Mouse (Mus musculus): ENCODE measurements at regions not wholly inside any gene's neighbourhood (a gene's known extent, or its start where the extent isn't known, plus 50 kb on each side); places are given as distances from the start of the nearest gene placed in this dataset.

- no peak for DNase-seq (ENCODE audit: low spot score)
These were observed 264.8 kb upstream of the Sdk2 start for GRCm38 (mm10) chr11:114331579-114332150.

- no peak for DNase-seq (ENCODE audit: low spot score)
These were observed 263.5 kb upstream of the Sdk2 start for GRCm38 (mm10) chr11:114330316-114330715.

- DNase-seq (ENCODE audit: low spot score): no peak
These were observed 255.8 kb upstream of the Sdk2 start for GRCm38 (mm10) chr11:114322627-114323026.

GRCm38 (mm10) chr11:114321974-114322373, 255.1 kb upstream of the Sdk2 start:
- no peak for DNase-seq (ENCODE audit: low spot score)

GRCm38 (mm10) chr11:114321527-114321926, 254.7 kb upstream of the Sdk2 start:
- no peak for DNase-seq (ENCODE audit: low spot score)

GRCm38 (mm10) chr11:114315274-114315673, 248.4 kb upstream of the Sdk2 start:
- no peak for DNase-seq (ENCODE audit: low spot score)

GRCm38 (mm10) chr11:114313652-114314051, 246.8 kb upstream of the Sdk2 start:
- DNase-seq (ENCODE audit: low spot score): no peak

GRCm38 (mm10) chr11:114311640-114312039, 244.8 kb upstream of the Sdk2 start:
- DNase-seq (ENCODE audit: low spot score): no peak

GRCm38 (mm10) chr11:114303636-114304354, 236.9 kb upstream of the Sdk2 start:
- DNase-seq (ENCODE audit: low spot score): no peak

- DNase-seq (ENCODE audit: low spot score): no peak
These were observed 233.9 kb upstream of the Sdk2 start for GRCm38 (mm10) chr11:114300611-114301319.

GRCm38 (mm10) chr11:114296816-114297334, 230.0 kb upstream of the Sdk2 start:
- no peak for DNase-seq (ENCODE audit: low spot score)

GRCm38 (mm10) chr11:114294511-114295250, 227.8 kb upstream of the Sdk2 start:
- DNase-seq (ENCODE audit: low spot score): no peak

- DNase-seq (ENCODE audit: low spot score): no peak
These were observed 224.4 kb upstream of the Sdk2 start for GRCm38 (mm10) chr11:114291258-114291657.

GRCm38 (mm10) chr11:114289946-114290345, 223.1 kb upstream of the Sdk2 start:
- DNase-seq (ENCODE audit: low spot score): no peak

- no peak for DNase-seq (ENCODE audit: low spot score)
These were observed 218.2 kb upstream of the Sdk2 start for GRCm38 (mm10) chr11:114284820-114285666.

GRCm38 (mm10) chr11:114283208-114283607, 216.4 kb upstream of the Sdk2 start:
- no peak for DNase-seq (ENCODE audit: low spot score)

GRCm38 (mm10) chr11:114282566-114282965, 215.7 kb upstream of the Sdk2 start:
- DNase-seq (ENCODE audit: low spot score): no peak

- no peak for DNase-seq (ENCODE audit: low spot score)
These were observed 215.0 kb upstream of the Sdk2 start for GRCm38 (mm10) chr11:114281846-114282245.

GRCm38 (mm10) chr11:114281041-114281695, 214.3 kb upstream of the Sdk2 start:
- no peak for DNase-seq (ENCODE audit: low spot score)

GRCm38 (mm10) chr11:114277513-114278304, 210.9 kb upstream of the Sdk2 start:
- no peak for DNase-seq (ENCODE audit: low spot score)

Data from urinary bladder, adult 2 months (tissue).